Mouse (Mus musculus) retina, adult 2 months (tissue): ENCODE data around the gene Tdrkh.

Experiments used
- DNase-seq: peaks from one replicate; pipeline ENCODE4 v3.0.0-alpha.2; 2012; ENCODE audit warnings: low read depth, low spot score

Gene Tdrkh

DNA sequence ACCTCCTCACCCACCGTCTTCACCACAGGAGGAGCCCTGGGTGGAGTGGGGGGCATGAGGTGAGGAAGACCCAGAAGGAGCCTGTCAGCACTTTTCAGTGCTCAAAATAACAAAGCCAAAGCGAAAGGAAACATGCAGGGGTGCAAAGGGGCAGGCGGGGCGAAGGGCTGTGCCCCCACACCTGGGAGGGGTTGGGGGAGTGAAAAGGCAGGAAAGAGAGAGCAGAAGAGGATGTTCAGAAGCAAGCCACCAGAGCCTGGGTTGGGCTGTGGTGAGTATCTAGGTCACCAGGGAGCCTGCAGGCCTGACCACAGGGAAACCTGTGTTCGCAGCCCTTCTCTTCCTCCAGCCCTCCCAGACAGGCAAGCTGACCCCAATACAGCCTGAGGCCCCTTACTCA is 25.0 kb upstream of the Tdrkh start:
- no peak for DNase-seq

GRCm38 (mm10) chr3:94389420-94389819 is 23.7 kb upstream of the Tdrkh start:
- no peak for DNase-seq

GRCm38 (mm10) chr3:94391001-94391400 is 22.1 kb upstream of the Tdrkh start:
- DNase-seq, result no peak

DNA sequence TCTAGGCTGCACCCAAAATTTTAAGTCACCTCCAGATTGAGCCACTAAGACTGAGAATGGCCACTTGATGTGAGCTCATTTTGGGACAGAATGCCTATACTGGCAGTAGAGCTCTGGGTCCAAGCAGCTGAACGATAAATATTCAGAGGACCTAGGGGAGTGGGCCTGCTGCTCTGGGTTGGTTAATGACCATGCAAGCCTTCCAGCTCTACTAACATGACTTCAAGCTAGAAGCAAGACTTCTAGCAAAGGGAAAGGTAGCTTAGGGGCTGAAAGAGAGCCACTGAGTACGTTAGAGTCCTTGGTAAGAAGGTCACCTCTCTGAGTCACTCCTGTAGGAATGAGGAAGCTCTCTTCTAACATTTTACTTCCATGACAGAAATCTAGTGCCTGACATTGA is 20.9 kb upstream of the Tdrkh start:
- no peak for DNase-seq

- DNase-seq, result no peak
Measured at GRCm38 (mm10) chr3:94393049-94393448, 20.0 kb upstream of the Tdrkh start.

DNA sequence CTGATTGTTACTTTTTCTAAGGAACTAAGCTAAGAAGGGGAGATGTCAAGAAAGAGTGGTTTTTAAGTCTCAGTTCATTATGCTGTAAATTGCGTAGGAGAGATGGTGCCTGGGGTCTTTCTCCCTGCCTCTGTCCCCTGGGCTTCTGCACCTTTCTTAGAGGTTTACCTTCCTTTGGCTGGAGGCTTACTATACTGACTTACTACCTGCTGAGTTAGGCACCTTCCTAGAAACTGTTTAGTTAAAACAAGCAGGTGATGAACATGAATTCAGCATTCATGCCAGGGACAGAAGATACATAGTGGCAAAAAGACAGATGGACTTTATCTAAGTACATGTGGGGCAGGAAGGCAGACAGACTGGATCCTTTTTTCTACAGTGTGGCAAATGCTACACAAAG is 16.7 kb upstream of the Tdrkh start:
- no peak for DNase-seq

DNA sequence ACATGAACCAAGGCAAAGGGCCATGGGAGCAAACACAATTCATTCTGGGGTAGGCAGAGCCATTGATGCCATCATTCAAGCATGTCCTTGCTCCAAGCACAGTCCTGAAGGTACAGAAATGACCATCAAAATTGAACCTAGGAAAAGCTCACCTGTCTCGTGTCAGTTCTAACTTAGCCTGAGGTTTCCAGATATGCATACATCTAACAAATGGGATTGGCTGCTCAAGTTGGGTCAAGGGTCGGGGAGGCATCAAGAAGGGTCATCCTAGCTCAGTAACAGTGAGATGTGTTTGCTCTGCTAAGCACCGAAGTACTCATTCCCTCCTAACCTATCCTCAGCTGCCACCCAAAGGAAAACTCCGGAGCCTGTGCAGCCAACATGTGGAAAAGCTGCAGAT is 16.2 kb upstream of the Tdrkh start:
- DNase-seq, result no peak

DNA sequence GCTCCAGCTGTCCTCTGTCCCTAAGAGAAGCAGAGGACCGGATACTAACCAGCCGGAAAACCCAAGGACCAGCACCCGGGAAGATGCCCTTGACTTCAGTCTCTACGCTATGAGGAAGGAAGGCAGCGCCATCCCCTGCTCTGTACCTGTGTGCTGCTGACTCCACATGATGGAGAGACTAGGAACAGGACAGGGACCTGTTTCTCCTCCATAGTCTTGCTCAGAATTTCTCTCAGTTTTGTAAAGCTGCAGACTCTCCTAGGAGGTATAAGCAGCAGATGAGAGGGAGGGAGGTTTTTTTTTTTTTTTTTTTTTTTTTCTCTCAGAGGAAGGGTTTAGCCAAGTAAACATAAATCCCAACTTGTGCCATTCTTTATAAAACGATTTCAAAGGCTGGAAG is 14.9 kb upstream of the Tdrkh start, which contains the start of gene Lingo4:
Gene Lingo4, plus strand, starts transcription at position 301 of the 400 bp plus-strand sequence.
- no peak for DNase-seq

- DNase-seq, result no peak
Measured at GRCm38 (mm10) chr3:94398943-94399481, 14.1 kb upstream of the Tdrkh start.

DNA sequence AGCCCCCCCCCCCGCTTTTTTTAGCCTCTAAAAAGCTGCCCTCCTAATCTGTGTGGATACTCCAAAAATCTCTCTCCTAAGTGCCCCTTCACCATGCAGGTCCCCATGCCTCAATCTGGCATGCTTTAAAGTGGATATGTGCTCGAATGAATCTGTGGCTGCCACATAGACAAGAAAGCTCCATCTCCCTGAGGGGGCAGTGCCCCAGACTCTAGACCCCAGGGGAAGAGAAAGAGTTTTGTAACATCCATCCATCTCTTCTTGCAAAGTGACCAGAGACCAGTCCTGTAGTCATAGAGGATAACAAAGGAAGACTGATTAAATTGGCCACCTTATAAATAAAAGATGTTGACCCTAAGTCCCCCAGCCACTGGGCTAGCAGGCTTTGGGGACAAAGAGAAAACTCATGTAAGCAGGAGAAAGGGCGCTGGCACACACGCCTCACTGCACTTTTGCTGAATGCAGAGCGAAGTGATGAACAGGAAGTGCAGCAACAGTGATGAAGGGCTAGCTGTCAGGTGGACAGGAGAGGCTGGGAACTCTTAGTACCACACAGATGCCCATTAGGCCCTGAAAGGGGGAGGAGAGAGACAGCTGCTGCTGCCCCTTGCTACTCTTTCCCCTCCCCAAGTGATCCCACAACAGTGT is 13.3 kb upstream of the Tdrkh start:
- DNase-seq, result no peak

DNA sequence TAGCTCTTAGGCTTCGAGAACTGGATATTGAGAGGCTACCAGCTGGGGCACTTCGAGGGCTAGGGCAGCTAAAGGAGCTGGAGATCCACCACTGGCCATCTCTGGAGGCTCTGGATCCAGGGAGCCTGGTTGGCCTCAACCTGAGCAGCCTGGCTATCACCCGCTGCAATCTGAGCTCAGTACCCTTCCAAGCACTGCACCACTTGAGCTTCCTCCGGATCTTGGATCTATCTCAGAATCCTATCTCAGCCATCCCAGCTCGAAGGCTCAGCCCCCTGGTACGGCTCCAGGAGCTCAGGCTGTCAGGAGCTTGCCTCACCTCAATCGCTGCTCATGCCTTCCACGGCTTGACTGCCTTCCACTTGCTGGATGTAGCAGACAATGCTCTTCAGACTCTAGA is 10.6 kb upstream of the Tdrkh start:
- DNase-seq, result no peak

DNA sequence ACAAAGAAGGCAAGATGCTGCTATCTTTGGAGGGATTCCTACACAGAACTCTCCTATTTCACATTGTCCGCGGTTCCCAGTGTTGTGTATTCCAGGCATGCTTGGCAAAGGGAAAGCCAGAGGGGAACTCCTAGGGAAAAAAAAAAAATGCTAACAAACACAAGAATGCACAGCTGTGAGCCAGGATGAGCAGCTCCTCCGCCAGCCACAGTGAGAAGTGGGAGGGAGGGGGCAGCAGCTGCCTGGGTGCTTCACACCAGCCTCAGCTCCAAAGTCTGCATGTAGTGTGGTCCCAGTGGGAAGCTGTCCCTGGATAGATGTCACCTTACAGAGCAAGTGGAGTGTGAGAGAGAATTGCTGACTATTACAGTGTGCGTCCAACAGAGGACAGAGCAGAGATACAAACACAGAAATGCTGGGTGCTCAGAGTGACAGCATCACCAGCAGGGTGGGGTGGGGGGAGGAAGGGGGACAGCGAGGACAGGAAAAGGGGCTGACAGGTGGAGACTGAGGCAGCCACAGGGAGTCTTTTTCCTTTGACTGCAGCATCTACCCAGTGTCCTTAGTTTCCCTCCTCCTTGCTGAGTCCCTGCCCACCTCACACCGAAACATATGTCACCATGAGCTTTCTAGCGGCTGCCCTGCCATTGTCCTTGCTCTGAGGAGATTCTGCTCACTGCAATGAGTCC is 8.6 kb upstream of the Tdrkh start:
- DNase-seq, result no peak

DNA sequence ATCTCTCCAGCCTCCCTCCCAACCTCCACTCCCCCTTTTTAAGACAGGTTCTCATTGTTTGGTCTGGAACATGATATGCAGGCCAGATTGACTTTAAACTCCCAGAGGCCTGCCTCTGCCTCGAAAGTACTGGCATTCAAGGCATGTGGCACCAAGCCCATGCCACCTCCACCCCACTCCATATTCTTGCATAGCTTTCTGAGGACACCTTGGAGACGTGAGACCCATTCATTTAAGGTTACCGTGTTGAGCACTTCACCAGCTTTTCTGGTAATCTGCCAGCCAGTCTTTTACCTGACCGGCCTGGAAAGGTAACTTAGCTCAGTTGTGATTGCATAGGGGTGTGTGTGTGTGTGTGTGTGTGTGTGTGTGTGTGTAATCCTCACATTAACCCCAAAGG is 7.5 kb upstream of the Tdrkh start:
- DNase-seq, result no peak

- DNase-seq, result no peak
Measured at GRCm38 (mm10) chr3:94412530-94412929, 543 bp upstream of the Tdrkh start.

GRCm38 (mm10) chr3:94430980-94431379 is 17.9 kb downstream of the Tdrkh start:
- no peak for DNase-seq

DNA sequence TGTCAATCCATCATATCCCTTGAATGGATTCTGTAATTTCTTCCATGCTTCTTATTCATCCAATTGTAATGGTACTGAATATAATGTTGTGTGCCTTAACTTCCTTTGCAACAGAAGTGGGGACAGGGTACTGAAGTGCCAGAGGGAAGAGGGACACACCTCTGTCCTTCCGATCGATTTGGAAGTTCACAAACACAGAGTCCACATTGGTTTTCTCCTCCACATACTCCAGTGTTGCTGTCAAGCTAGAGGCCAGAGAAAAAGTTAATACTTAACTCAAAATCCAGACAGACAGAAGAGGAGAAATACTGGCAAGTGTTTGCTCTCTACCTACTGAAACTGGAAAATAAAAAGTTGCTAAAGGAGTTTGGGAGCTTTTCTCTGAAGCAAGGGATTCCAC is 21.2 kb downstream of the Tdrkh start:
- no peak for DNase-seq

DNA sequence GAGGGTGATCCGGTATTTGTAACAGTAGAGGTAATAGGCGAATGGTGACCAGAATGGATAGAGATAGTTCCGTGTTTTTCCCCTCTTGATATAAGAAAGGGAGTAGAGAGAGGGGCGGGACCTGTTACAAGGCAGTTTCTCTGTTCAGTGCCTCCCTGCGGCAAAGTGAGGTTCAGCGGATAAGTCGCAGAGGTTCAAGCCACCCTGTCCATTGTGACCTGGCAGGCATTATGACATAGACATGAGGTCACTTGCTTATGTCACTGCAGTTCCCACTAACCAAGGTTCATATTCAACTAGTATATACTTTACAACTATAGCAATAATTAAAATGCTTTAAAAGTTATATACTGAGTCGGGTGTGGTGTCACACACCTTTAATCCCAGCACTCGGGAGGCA is 23.3 kb downstream of the Tdrkh start:
- no peak for DNase-seq

- no peak for DNase-seq
Measured at GRCm38 (mm10) chr3:94441182-94441581, 28.1 kb downstream of the Tdrkh start.

DNA sequence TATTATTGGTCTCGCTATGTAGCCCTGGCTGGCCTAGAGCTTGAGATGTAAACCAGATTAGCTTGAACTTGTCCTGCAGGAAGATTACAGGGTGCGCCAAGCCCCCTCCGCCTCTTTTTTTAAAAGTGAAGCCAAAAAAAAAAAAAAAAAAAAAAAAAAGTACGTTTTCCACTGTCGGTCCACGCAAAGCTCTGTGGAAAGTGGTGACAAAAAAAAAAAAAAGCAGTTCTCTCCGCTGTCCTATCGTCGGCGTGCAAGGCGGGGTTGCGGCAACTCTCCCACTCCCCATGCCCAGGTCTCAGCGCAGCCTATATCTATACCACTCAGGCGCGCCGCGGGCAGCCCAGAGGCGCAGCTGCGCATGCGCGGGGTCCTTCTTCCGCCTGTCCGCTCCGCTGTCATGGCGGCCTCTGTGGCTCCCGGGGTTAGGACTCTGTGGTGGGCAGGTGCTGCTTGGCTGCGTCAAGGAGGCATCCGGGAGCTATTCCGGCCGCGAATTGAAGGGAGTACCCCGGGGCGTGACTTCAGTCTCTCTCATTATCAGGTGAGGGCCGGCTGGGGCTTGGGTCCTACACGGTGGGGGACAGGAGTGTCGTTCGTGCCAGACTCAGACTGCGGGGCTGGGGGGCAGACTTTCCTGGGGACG is 30.0 kb downstream of the Tdrkh start, which contains the start of gene Mrpl9:
Gene Mrpl9, plus strand, starts transcription at position 368 of the 646 bp plus-strand sequence.
- DNase-seq, result peak; percentile 85

DNA sequence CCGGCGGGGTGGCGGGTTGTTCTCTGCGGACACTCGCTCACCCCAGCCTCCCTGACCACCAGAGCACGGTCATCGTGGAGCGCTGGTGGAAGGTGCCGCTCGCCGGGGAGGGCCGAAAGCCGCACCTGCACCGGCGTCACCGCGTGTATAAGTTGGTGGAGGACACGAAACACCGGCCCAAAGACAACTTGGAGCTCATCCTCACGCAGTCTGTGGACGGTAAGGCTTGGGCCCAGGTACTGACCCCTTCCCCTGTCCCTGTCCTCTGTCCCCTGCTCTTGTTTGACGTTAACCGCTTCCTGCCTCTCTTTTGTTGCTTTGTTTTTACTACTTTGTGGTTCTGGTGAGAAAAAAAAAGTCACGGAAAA is 30.5 kb downstream of the Tdrkh start, which contains the start of gene Oaz3:
Gene Oaz3, minus strand, starts transcription at position 319 of the 368 bp plus-strand sequence.
- DNase-seq, result no peak

DNA sequence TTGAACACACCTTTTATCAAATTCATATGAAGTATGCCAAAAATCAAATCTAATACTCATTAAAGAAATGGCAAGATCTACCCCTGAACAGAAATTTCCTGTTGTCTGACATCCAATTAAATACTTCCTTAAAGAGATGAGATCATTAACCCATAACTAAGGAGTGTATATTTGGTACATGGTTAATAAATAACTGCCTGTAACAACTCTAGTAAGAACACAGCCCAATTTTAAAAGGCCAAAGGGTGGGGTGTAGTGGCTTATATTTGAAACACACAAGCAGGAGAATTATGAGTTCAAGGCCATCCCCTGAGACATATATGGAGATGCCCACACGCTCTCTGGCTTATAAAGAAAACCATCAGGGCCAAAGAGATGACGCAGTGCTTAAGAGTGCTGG is 36.3 kb downstream of the Tdrkh start:
- DNase-seq, result no peak

GRCm38 (mm10) chr3:94456529-94457000 is 43.5 kb downstream of the Tdrkh start:
- peak; percentile 73 for DNase-seq
